Mouse (Mus musculus): ENCODE data around the gene Ppp1r9a. TPM values are rescaled to one million over a fixed set of nuclear protein-coding genes. Genes with fewer than 3 reads are reported as not detected.
A peak's percentile ranks its signal among the peaks of the same experiment; 100 is the strongest.

Ppp1r9a gene
- polyA plus RNA-seq, 1 experiment from 2014 or later: 23.0 TPM

DNA sequence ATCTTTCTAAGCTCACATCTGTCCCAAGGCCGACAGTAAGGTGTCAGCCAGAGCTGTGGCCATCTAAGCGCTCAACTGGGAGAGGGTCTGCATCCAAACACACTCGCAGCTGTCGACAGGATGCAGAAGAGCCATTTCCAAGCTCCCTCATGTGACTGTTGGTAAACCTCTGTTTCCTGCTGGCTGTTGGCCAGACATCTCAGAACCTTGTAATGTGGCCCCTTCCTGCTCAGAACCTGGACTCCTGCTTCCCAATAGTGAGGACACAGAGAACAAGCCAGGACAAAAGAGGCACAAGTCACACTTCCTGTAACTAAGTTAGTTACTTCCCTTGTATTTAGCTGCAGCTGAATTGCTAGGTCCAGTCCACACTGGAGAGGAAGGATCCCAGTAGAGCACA lies 190.8 kb downstream of the Ppp1r9a start:
- Histone ChIP-seq H3K4me1 (no peaks in the 10 kb centered on the region), H3K9me3 (no peaks in the 10 kb centered on the region), H3K27me3 (no peaks in the 10 kb centered on the region), H3K9ac (no peak overlapping the region), H3K4me2 (replicated peaks) (no peak overlapping the region), H3K27ac (no peak overlapping the region), H3K36me3 (no peaks in the 10 kb centered on the region), H3K4me3 (no peak overlapping the region)
- no peak for ATAC-seq (ENCODE audit: insufficient number of reproducible peaks, insufficient read depth, low FRiP score, low TSS enrichment)
- WGBS: 68% methylated on average over 4 of the region's 4 CpGs

- H3K36me3 ChIP-seq: no peaks in the 10 kb centered on the region
- H3K27ac ChIP-seq: no peak overlapping the region
- no peak overlapping the region for H3K4me2 ChIP-seq (replicated peaks)
- H3K4me1 ChIP-seq: peaks cover 11% of the 10 kb centered on the region; the same call in 1 of the 2 replicates
- no peak overlapping the region for H3K4me3 ChIP-seq
- no peak overlapping the region for H3K9ac ChIP-seq
- H3K27me3 ChIP-seq: no peaks in the 10 kb centered on the region
- no peaks in the 10 kb centered on the region for H3K9me3 ChIP-seq
- WGBS: 77% methylated on average over 9 of the region's 9 CpGs
- no peak for ATAC-seq (ENCODE audit: insufficient number of reproducible peaks, insufficient read depth, low FRiP score, low TSS enrichment)
Observed at GRCm38 (mm10) chr6:5095365-5095973, 192.8 kb downstream of the Ppp1r9a start.

DNA sequence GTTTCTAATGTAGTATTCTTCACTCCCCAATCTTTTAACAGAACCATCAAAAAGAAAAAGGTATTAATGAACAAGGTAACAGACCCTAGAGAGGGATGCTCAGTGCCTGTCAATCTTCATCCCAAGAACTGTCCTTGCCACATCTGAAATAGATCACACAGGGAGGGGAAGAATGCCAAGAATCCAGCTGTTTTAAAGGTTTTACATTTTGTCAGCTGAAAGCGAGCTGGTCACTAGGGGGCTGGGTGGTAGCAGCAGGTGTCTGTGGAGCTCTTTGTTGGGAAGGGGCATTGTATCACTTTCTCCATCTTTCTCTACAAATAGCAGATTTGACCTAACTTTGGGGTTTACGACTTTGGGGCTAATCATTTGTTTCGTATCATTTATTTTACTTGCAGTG lies 194.6 kb downstream of the Ppp1r9a start:
- H3K36me3 ChIP-seq: no peaks in the 10 kb centered on the region
- H3K9me3 ChIP-seq: no peaks in the 10 kb centered on the region
- H3K27me3 ChIP-seq: 0 out of 2 replicates have a peak, but pooled peaks cover 2% of the 10 kb centered on the region
- 60% methylated on average over 3 of the region's 3 CpGs for WGBS
- peaks cover 11% of the 10 kb centered on the region; the same call in 1 of the 2 replicates for H3K4me1 ChIP-seq
- H3K4me3 ChIP-seq: no peak overlapping the region
- no peak overlapping the region for H3K9ac ChIP-seq
- ATAC-seq (ENCODE audit: insufficient number of reproducible peaks, insufficient read depth, low FRiP score, low TSS enrichment): no peak
- H3K4me2 ChIP-seq (replicated peaks): no peak overlapping the region
- no peak overlapping the region for H3K27ac ChIP-seq

- Histone ChIP-seq H3K27ac (no peak overlapping the region), H3K9me3 (no peaks in the 10 kb centered on the region)
Observed at GRCm38 (mm10) chr6:5099282-5099681, 196.6 kb downstream of the Ppp1r9a start.

DNA sequence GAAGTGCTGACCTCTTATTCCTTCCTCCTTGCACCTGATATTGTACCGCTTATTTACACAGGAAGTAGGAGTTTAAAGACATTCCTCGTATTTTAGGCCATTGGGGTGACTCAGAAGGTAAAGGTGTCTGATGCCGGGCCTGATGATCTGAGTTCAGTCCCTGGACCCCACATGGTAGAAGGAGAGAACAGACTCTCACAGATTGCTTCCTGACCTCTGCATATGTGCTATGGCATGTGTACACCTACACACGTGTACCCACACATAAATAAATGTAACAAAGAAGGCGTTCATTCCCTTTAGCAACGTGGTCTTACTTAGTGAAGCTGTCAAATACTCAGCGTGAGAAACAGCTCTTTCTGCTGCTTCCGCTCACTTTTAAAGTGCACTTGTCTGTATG lies 197.1 kb downstream of the Ppp1r9a start:
- WGBS: 46% methylated on average over 8 of the region's 8 CpGs
- no peak overlapping the region for H3K9ac ChIP-seq
- peaks cover 20% of the 10 kb centered on the region; the same call in 1 of the 2 replicates for H3K4me1 ChIP-seq
- H3K27me3 ChIP-seq: 0 out of 2 replicates have a peak, but pooled peaks cover 2% of the 10 kb centered on the region
- ATAC-seq (ENCODE audit: insufficient number of reproducible peaks, insufficient read depth, low FRiP score, low TSS enrichment): no peak
- no peaks in the 10 kb centered on the region for H3K9me3 ChIP-seq
- H3K4me3 ChIP-seq: no peak overlapping the region
- H3K27ac ChIP-seq: no peak overlapping the region
- H3K36me3 ChIP-seq: no peaks in the 10 kb centered on the region
- no peak overlapping the region for H3K4me2 ChIP-seq (replicated peaks)

More at GRCm38 (mm10) chr6:5099282-5099681, 196.6 kb downstream of the Ppp1r9a start:
- no peak overlapping the region for H3K4me3 ChIP-seq
- WGBS: 30% methylated on average over 5 of the region's 5 CpGs
- ATAC-seq (ENCODE audit: insufficient number of reproducible peaks, insufficient read depth, low FRiP score, low TSS enrichment): no peak
- H3K4me2 ChIP-seq (replicated peaks): no peak overlapping the region
- 0 out of 2 replicates have a peak, but pooled peaks cover 2% of the 10 kb centered on the region for H3K27me3 ChIP-seq
- H3K9ac ChIP-seq: no peak overlapping the region
- peaks cover 20% of the 10 kb centered on the region; the same call in 1 of the 2 replicates for H3K4me1 ChIP-seq
- no peaks in the 10 kb centered on the region for H3K36me3 ChIP-seq

- Histone ChIP-seq H3K27ac (no peak overlapping the region), H3K4me3 (no peak overlapping the region), H3K36me3 (no peaks in the 10 kb centered on the region), H3K4me2 (replicated peaks) (no peak overlapping the region), H3K27me3 (0 out of 2 replicates have a peak, but pooled peaks cover 2% of the 10 kb centered on the region), H3K4me1 (peaks cover 20% of the 10 kb centered on the region; the same call in 1 of the 2 replicates), H3K9ac (no peak overlapping the region), H3K9me3 (no peaks in the 10 kb centered on the region)
- ATAC-seq (ENCODE audit: insufficient number of reproducible peaks, insufficient read depth, low FRiP score, low TSS enrichment): no peak
- 75% methylated on average over 10 of the region's 10 CpGs for WGBS
Observed at GRCm38 (mm10) chr6:5100347-5100746, 197.6 kb downstream of the Ppp1r9a start.

GRCm38 (mm10) chr6:5102741-5103140 lies 200.0 kb downstream of the Ppp1r9a start:
- whole genome bisulfite sequencing: 15% methylated on average over 2 of the region's 2 CpGs
- Histone ChIP-seq H3K4me2 (replicated peaks) (no peak overlapping the region), H3K36me3 (no peaks in the 10 kb centered on the region), H3K9ac (no peak overlapping the region), H3K27ac (0 out of 2 replicates have a peak overlapping the region, but pooled peaks have one; percentile 26), H3K4me1 (peaks cover 20% of the 10 kb centered on the region; the same call in 1 of the 2 replicates), H3K9me3 (no peaks in the 10 kb centered on the region), H3K4me3 (no peak overlapping the region), H3K27me3 (0 out of 2 replicates have a peak, but pooled peaks cover 2% of the 10 kb centered on the region)
- ATAC-seq (ENCODE audit: insufficient number of reproducible peaks, insufficient read depth, low FRiP score, low TSS enrichment): 0 out of 2 replicates have a peak, but pooled peaks have one; percentile 67

DNA sequence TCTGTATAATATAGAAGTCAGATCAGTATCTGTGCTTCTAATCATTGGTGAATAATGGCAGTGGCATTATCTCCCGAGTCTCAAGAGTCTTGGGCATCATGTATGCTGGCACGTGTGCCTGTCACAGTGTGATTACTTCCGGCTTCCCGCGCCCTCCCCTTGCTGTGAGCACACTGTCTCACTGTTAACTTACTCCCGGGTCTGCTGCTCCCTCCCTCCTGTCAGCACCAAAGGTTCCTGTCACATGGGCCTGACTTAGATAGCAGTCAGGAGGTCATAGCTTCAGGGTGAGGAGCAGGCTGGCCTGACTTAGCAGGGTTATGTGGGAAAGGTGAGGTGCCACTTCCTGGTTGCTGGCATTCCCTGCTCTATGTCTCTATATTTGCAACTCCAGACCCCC lies 201.1 kb downstream of the Ppp1r9a start:
- WGBS: 20% methylated on average over 6 of the region's 6 CpGs
- Histone ChIP-seq H3K27me3 (0 out of 2 replicates have a peak, but pooled peaks cover 2% of the 10 kb centered on the region), H3K4me2 (replicated peaks) (no peak overlapping the region), H3K9me3 (no peaks in the 10 kb centered on the region), H3K27ac (no peak overlapping the region), H3K4me1 (peaks cover 25% of the 10 kb centered on the region; the same call in 1 of the 2 replicates), H3K4me3 (no peak overlapping the region), H3K36me3 (no peaks in the 10 kb centered on the region), H3K9ac (no peak overlapping the region)
- no peak for ATAC-seq (ENCODE audit: insufficient number of reproducible peaks, insufficient read depth, low FRiP score, low TSS enrichment)

DNA sequence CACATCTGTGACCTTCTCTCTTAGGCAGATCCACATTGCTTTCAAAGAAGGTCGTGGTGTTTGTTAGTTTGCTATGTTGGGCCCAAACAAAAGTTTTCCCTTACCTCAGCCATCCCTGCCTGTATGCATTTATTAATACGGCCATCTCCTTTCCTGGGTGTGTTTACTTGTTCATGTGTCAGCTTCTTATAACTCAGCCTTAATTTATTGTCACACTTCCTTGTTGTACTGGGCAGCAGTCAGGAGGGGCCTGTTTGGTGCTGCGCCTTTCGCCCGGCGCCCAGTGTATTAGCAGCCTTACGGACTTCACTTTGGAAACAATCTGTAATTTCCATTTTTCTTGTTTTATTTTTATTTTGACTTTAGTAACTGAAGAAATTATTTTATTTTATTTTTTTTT lies 201.5 kb downstream of the Ppp1r9a start:
- Histone ChIP-seq H3K36me3 (no peaks in the 10 kb centered on the region), H3K27me3 (0 out of 2 replicates have a peak, but pooled peaks cover 2% of the 10 kb centered on the region), H3K27ac (no peak overlapping the region), H3K4me1 (peaks cover 26% of the 10 kb centered on the region; the same call in 1 of the 2 replicates), H3K4me3 (no peak overlapping the region), H3K9me3 (no peaks in the 10 kb centered on the region), H3K4me2 (replicated peaks) (no peak overlapping the region), H3K9ac (no peak overlapping the region)
- no peak for ATAC-seq (ENCODE audit: insufficient number of reproducible peaks, insufficient read depth, low FRiP score, low TSS enrichment)
- 83% methylated on average over 7 of the region's 7 CpGs for WGBS

DNA sequence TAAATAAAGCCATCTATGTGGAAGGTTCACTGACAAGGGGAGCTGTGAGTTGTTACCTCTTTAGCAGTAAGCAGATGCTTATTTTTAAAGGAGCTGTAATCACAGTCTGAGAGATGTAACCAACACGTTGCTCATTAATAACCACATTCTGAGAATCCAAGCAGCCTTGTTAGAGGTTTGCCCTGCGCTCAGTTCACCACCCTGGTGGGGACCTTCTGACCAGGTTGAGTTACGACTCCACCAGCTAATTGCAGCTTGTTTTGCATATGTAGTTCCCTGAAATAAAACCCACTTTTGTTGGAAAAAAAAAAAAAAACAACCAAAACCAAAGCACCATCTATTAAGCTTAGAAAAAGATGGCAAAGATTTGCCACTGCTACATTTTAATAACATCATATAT lies 205.8 kb downstream of the Ppp1r9a start:
- H3K4me2 ChIP-seq (replicated peaks): no peak overlapping the region
- peaks cover 18% of the 10 kb centered on the region; the same call in 1 of the 2 replicates for H3K4me1 ChIP-seq
- no peaks in the 10 kb centered on the region for H3K9me3 ChIP-seq
- no peaks in the 10 kb centered on the region for H3K27me3 ChIP-seq
- H3K9ac ChIP-seq: no peak overlapping the region
- H3K36me3 ChIP-seq: no peaks in the 10 kb centered on the region
- ATAC-seq (ENCODE audit: insufficient number of reproducible peaks, insufficient read depth, low FRiP score, low TSS enrichment): no peak
- no peak overlapping the region for H3K4me3 ChIP-seq
- H3K27ac ChIP-seq: no peak overlapping the region
- 42% methylated on average over 3 of the region's 3 CpGs for WGBS

DNA sequence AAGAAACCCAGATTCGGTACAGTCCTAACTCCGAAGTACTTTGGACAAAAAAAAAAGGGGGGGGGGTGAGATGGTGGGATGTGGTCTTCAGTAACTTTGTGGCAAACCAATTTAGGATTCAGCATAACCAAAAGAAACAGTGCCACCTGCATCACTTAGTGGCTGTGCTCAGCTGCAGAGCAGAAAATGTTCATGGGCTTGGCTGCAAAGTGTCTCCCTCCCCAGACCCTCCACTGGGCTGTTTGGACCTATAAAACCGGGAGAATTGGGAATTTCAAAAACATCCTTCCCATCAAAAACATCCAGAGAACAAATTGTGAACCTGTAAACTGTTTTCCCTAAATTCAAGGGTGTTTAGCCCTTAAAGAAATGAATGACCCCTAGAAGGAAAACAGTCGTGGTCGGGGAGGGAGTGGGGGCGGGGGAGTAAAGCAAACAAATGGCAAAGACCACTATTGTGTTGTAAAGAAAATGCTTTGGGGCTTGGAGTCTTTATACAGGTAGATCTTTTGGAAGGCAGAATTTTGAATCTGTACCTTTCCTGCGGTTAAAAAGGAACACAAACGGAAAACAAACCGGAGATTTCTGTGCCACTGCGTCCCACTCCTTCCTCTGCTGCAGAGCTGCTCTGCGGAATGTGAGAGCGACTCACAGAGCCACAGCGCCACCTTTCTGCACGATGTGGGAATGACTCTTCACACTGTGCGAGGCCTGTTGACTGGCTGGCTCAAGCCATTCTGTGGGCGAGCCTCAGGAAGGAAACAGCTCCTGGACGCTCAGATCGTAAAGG lies 207.4 kb downstream of the Ppp1r9a start:
- Histone ChIP-seq H3K27me3 (no peaks in the 10 kb centered on the region), H3K36me3 (peaks cover 6% of the 10 kb centered on the region; the same call in 1 of the 2 replicates), H3K27ac (peak overlapping the region; percentile 50; the same call in 1 of the 2 replicates), H3K4me2 (replicated peaks) (peak overlapping the region; percentile 51), H3K9me3 (no peaks in the 10 kb centered on the region), H3K9ac (no peak overlapping the region), H3K4me3 (peak overlapping the region; percentile 25), H3K4me1 (peaks cover 18% of the 10 kb centered on the region; the same call in 1 of the 2 replicates)
- ATAC-seq (ENCODE audit: insufficient number of reproducible peaks, insufficient read depth, low FRiP score, low TSS enrichment): peak; percentile 97
- WGBS: 4% methylated on average over 18 of the region's 18 CpGs
